12 mouse cellular contexts compared by ENCODE assay signal in the genomic region with DNA sequence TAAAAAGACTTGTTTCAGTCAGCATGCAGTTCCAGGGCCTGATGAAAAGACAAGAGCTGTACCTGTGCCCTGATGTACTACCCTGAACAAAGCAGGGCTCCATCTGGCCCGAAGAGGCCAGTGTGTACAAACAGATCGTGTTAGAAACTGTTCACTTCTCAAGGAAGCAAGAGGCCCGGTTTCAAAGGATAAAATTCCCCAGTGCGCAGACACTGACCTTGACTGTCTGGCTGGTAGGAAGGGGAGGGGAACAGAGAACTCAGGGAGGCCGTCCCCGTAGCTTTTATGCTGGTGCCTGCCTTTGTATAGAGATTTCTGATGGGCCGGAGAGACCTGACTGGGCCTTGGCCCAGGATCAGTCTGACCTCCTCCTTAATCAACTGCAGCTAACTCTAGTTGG.
A peak's percentile ranks its signal among the peaks of the same experiment; 100 is the strongest.
DNase-seq lines count a peak whose midpoint lies in the region; ATAC-seq and TF ChIP-seq lines count a peak whose summit lies in the region.
"Had no signal": no experiment of that assay in that cellular context is flagged by ENCODE, and none has a peak within 500 bp of the region (broad histone marks: within the 10 kb centered on the region; RNA-seq: fewer than 3 reads in every experiment).

No protein-coding gene starts in this region.

- H3K9me3 ChIP-seq in kidney, postnatal 0 days (replicated peaks; ENCODE audit: low read length), result no peaks in the 10 kb centered on the region
- no peaks in the 10 kb centered on the region for H3K9me3 ChIP-seq in intestine, embryonic 15.5 days
- no peaks in the 10 kb centered on the region for H3K9me3 ChIP-seq in stomach, embryonic 16.5 days (replicated peaks; ENCODE audit: control insufficient read depth, low read length)

- no peak for ATAC-seq in kidney, postnatal 0 days (replicated peaks; ENCODE audit: low FRiP score, low read depth)
- peak; percentile 40 for ATAC-seq in intestine, embryonic 15.5 days
- no peak for ATAC-seq in stomach, embryonic 16.5 days (ENCODE audit: insufficient read depth, low FRiP score)
- no peak for ATAC-seq in erythroid progenitor cell, adult 5-6 weeks (replicated peaks; ENCODE audit: low FRiP score, poor library complexity, severe bottlenecking)
- ATAC-seq in cerebellum, adult (ENCODE audit: insufficient number of reproducible peaks, low FRiP score, low TSS enrichment), result no peak
- ATAC-seq: inflammation-experienced regulatory T-cells, adult 6 months had no signal

- H3K36me3 ChIP-seq in kidney, postnatal 0 days (ENCODE audit: insufficient read depth, low read length), result no peaks in the 10 kb centered on the region
- no peaks in the 10 kb centered on the region for H3K36me3 ChIP-seq in intestine, embryonic 15.5 days
- H3K36me3 ChIP-seq in stomach, embryonic 16.5 days (ENCODE audit: control insufficient read depth, insufficient read depth, low read length), result no peaks in the 10 kb centered on the region

- peak; percentile 29 for DNase-seq in kidney, postnatal 0 days (ENCODE audit: low spot score)
- DNase-seq in kidney, adult 18-20 months, result no peak
- DNase-seq in brain, adult 2 months (ENCODE audit: low read depth, low spot score), result peak; percentile 45
- no peak for DNase-seq in lung, adult 18-20 months
- DNase-seq: left cerebral cortex, postnatal 4 days; lung, postnatal 14 days; thymus, postnatal 25 days had no signal

- H3K9ac ChIP-seq in kidney, postnatal 0 days (ENCODE audit: low read depth, low read length), result no peak overlapping the region
- no peak overlapping the region for H3K9ac ChIP-seq in intestine, embryonic 15.5 days
- peak overlapping the region; percentile 36; the same call in 1 of the 2 replicates for H3K9ac ChIP-seq in stomach, embryonic 16.5 days (ENCODE audit: low read length)

- no peaks in the 10 kb centered on the region for H3K27me3 ChIP-seq in kidney, postnatal 0 days (ENCODE audit: insufficient read depth, low read length)
- H3K27me3 ChIP-seq in intestine, embryonic 15.5 days (replicated peaks), result no peaks in the 10 kb centered on the region
- H3K27me3 ChIP-seq in stomach, embryonic 16.5 days (ENCODE audit: control insufficient read depth, insufficient read depth, low read length), result no peaks in the 10 kb centered on the region

- peak; percentile 8; the same call in 1 of the 2 replicates for TF ChIP-seq CTCF in kidney, postnatal 0 days (IDR thresholded peaks at IDR 0.05; ENCODE audit: low read depth)

- H3K4me1 ChIP-seq in kidney, postnatal 0 days (replicated peaks; ENCODE audit: insufficient read depth, low read length), result peaks cover 30% of the 10 kb centered on the region
- H3K4me1 ChIP-seq in intestine, embryonic 15.5 days (replicated peaks), result peaks cover 67% of the 10 kb centered on the region
- peaks cover 60% of the 10 kb centered on the region for H3K4me1 ChIP-seq in stomach, embryonic 16.5 days (ENCODE audit: control insufficient read depth, insufficient read depth, low read length)

- H3K4me2 ChIP-seq in kidney, postnatal 0 days (ENCODE audit: low read length), result no peak overlapping the region
- no peak overlapping the region for H3K4me2 ChIP-seq in intestine, embryonic 15.5 days (replicated peaks)
- H3K4me2 ChIP-seq in stomach, embryonic 16.5 days (ENCODE audit: low read depth, low read length), result no peak overlapping the region

- no peak overlapping the region for H3K4me3 ChIP-seq in kidney, postnatal 0 days (replicated peaks; ENCODE audit: low read depth, low read length)
- H3K4me3 ChIP-seq in intestine, embryonic 15.5 days (replicated peaks), result no peak overlapping the region
- no peak overlapping the region for H3K4me3 ChIP-seq in stomach, embryonic 16.5 days (replicated peaks; ENCODE audit: low read length)

- WGBS in kidney, postnatal 0 days, result 38% methylated on average over 7 of the region's 7 CpGs
- 28% methylated on average over 7 of the region's 7 CpGs for WGBS in intestine, embryonic 15.5 days
- WGBS in stomach, embryonic 16.5 days, result 36% methylated on average over 7 of the region's 7 CpGs

- H3K27ac ChIP-seq in kidney, postnatal 0 days, result no peak overlapping the region
- peak overlapping the region; percentile 89 for H3K27ac ChIP-seq in intestine, embryonic 15.5 days
- peak overlapping the region; percentile 68 for H3K27ac ChIP-seq in stomach, embryonic 16.5 days (ENCODE audit: low read length)

Comparison
In these comparisons a context has a peak if more than half of its experiments do, and no peak if none do; other contexts are left out.
1. DNase-seq: peak in kidney, postnatal 0 days (single experiment) and brain, adult 2 months (single experiment); none in kidney, adult 18-20 months (single experiment) and lung, adult 18-20 months (0 of 2).